Mouse (Mus musculus): Measurements from ENCODE around the gene Khnyn. TPM values are rescaled to one million over a fixed set of nuclear protein-coding genes. Genes with fewer than 3 reads are reported as not detected.

Khnyn gene
- 20.3 and 24.2 TPM in 2 replicates for polyA plus RNA-seq (2012; rRNA removed)

- WGBS: under 1% methylated on average over 28 of the region's 30 CpGs
- DNase-seq: peak; percentile 88
These were observed at the start of gene Khnyn for GRCm38 (mm10) chr14:55884713-55885113. Gene Khnyn (plus strand): TSS chr14:55884947.

GRCm38 (mm10) chr14:55838312-55838711 lies 46.4 kb upstream of the Khnyn start:
- H3K4me1 ChIP-seq (ENCODE audit: control insufficient read depth, insufficient read depth, low read length): no peaks in the 10 kb centered on the region; the same call in 1 of the 2 replicates
- no peak for TF ChIP-seq POLR2A (IDR thresholded peaks at IDR 0.05; ENCODE audit: borderline replicate concordance, extremely low read depth, low read depth, low read length)
- no peak for TF ChIP-seq CTCF (IDR thresholded peaks at IDR 0.05; ENCODE audit: insufficient read depth, low read length)
- H3K4me3 ChIP-seq (replicated peaks; ENCODE audit: extremely low read depth, low read depth, low read length): no peak overlapping the region
- DNase-seq: no peak
- WGBS: 92% methylated on average over 5 of the region's 5 CpGs

More at GRCm38 (mm10) chr14:55884713-55885113, at the start of gene Khnyn:
- Histone ChIP-seq H3K4me1 (ENCODE audit: control insufficient read depth, insufficient read depth, low read length) (peaks cover 14% of the 10 kb centered on the region), H3K4me3 (replicated peaks; ENCODE audit: extremely low read depth, low read depth, low read length) (peak within 1 kb of the TSS; percentile 70)
- TF ChIP-seq POLR2A (IDR thresholded peaks at IDR 0.05; ENCODE audit: borderline replicate concordance, extremely low read depth, low read depth, low read length) (peak; percentile 90; the same call in 1 of the 2 replicates), CTCF (IDR thresholded peaks at IDR 0.05; ENCODE audit: insufficient read depth, low read length) (no peak)

- TF ChIP-seq CTCF (IDR thresholded peaks at IDR 0.05; ENCODE audit: insufficient read depth, low read length): no peak
- TF ChIP-seq POLR2A (IDR thresholded peaks at IDR 0.05; ENCODE audit: borderline replicate concordance, extremely low read depth, low read depth, low read length): no peak
- WGBS: 84% methylated on average over 4 of the region's 4 CpGs
- no peak overlapping the region for H3K4me3 ChIP-seq (replicated peaks; ENCODE audit: extremely low read depth, low read depth, low read length)
- no peak for DNase-seq
- H3K4me1 ChIP-seq (ENCODE audit: control insufficient read depth, insufficient read depth, low read length): no peaks in the 10 kb centered on the region; the same call in 1 of the 2 replicates
These were observed 46.0 kb upstream of the Khnyn start for GRCm38 (mm10) chr14:55838740-55839139.

GRCm38 (mm10) chr14:55840853-55841366 lies 43.8 kb upstream of the Khnyn start:
- Histone ChIP-seq H3K4me3 (replicated peaks; ENCODE audit: extremely low read depth, low read depth, low read length) (no peak overlapping the region), H3K4me1 (ENCODE audit: control insufficient read depth, insufficient read depth, low read length) (no peaks in the 10 kb centered on the region)
- DNase-seq: no peak
- WGBS: 56% methylated on average over 4 of the region's 4 CpGs
- TF ChIP-seq CTCF (IDR thresholded peaks at IDR 0.05; ENCODE audit: insufficient read depth, low read length) (no peak), POLR2A (IDR thresholded peaks at IDR 0.05; ENCODE audit: borderline replicate concordance, extremely low read depth, low read depth, low read length) (no peak)

GRCm38 (mm10) chr14:55842794-55843193 lies 42.0 kb upstream of the Khnyn start:
- TF ChIP-seq CTCF (IDR thresholded peaks at IDR 0.05; ENCODE audit: insufficient read depth, low read length): 0 out of 2 replicates have a peak, but pooled peaks have one; percentile 7
- no peak for TF ChIP-seq POLR2A (IDR thresholded peaks at IDR 0.05; ENCODE audit: borderline replicate concordance, extremely low read depth, low read depth, low read length)
- no peak overlapping the region for H3K4me3 ChIP-seq (replicated peaks; ENCODE audit: extremely low read depth, low read depth, low read length)
- WGBS: 76% methylated on average over 4 of the region's 4 CpGs
- no peak for DNase-seq
- H3K4me1 ChIP-seq (ENCODE audit: control insufficient read depth, insufficient read depth, low read length): no peaks in the 10 kb centered on the region

GRCm38 (mm10) chr14:55845506-55846294 lies 39.0 kb upstream of the Khnyn start:
- Histone ChIP-seq H3K4me3 (replicated peaks; ENCODE audit: extremely low read depth, low read depth, low read length) (no peak overlapping the region), H3K4me1 (ENCODE audit: control insufficient read depth, insufficient read depth, low read length) (no peaks in the 10 kb centered on the region)
- no peak for DNase-seq
- TF ChIP-seq CTCF (IDR thresholded peaks at IDR 0.05; ENCODE audit: insufficient read depth, low read length): no peak
- no peak for TF ChIP-seq POLR2A (IDR thresholded peaks at IDR 0.05; ENCODE audit: borderline replicate concordance, extremely low read depth, low read depth, low read length)
- WGBS: 73% methylated on average over 9 of the region's 9 CpGs

- 67% methylated on average over 6 of the region's 6 CpGs for WGBS
- Histone ChIP-seq H3K4me3 (replicated peaks; ENCODE audit: extremely low read depth, low read depth, low read length) (no peak overlapping the region), H3K4me1 (ENCODE audit: control insufficient read depth, insufficient read depth, low read length) (peaks cover 7% of the 10 kb centered on the region)
- no peak for TF ChIP-seq POLR2A (IDR thresholded peaks at IDR 0.05; ENCODE audit: borderline replicate concordance, extremely low read depth, low read depth, low read length)
- DNase-seq: no peak
These were observed 33.9 kb upstream of the Khnyn start for GRCm38 (mm10) chr14:55850885-55851284.

- Histone ChIP-seq H3K4me3 (replicated peaks; ENCODE audit: extremely low read depth, low read depth, low read length) (no peak overlapping the region), H3K4me1 (ENCODE audit: control insufficient read depth, insufficient read depth, low read length) (peaks cover 17% of the 10 kb centered on the region)
- WGBS: 26% methylated on average over 11 of the region's 11 CpGs
- no peak for DNase-seq
- TF ChIP-seq POLR2A (IDR thresholded peaks at IDR 0.05; ENCODE audit: borderline replicate concordance, extremely low read depth, low read depth, low read length): no peak
- TF ChIP-seq CTCF (IDR thresholded peaks at IDR 0.05; ENCODE audit: insufficient read depth, low read length): no peak
These were observed 31.8 kb upstream of the Khnyn start for GRCm38 (mm10) chr14:55852646-55853551.

- TF ChIP-seq CTCF (IDR thresholded peaks at IDR 0.05; ENCODE audit: insufficient read depth, low read length) (no peak), POLR2A (IDR thresholded peaks at IDR 0.05; ENCODE audit: borderline replicate concordance, extremely low read depth, low read depth, low read length) (peak; percentile 52; the same call in 1 of the 2 replicates)
- DNase-seq: peak; percentile 59
- H3K4me1 ChIP-seq (ENCODE audit: control insufficient read depth, insufficient read depth, low read length): peaks cover 17% of the 10 kb centered on the region
- WGBS: 4% methylated on average over 30 of the region's 33 CpGs
- H3K4me3 ChIP-seq (replicated peaks; ENCODE audit: extremely low read depth, low read depth, low read length): peak within 1 kb of the TSS; percentile 72
These were observed 31.0 kb upstream of the Khnyn start, which contains the start of gene Nynrin for GRCm38 (mm10) chr14:55853621-55854285. Gene Nynrin (plus strand): TSS chr14:55854010.

Measured in lung, adult 2 months (tissue).